Mouse (Mus musculus) kidney, adult 18-20 months (tissue): ENCODE measurements around the gene Odc1.
"Not testable (repeated sequence)": the region's sequence is repeated elsewhere in the genome, so short reads cannot be mapped to it uniquely, and the experiment has no call there.

Experiments used
- DNase-seq: peaks from one replicate; pipeline ENCODE4 v3.0.0; 2021

Odc1 gene

DNA sequence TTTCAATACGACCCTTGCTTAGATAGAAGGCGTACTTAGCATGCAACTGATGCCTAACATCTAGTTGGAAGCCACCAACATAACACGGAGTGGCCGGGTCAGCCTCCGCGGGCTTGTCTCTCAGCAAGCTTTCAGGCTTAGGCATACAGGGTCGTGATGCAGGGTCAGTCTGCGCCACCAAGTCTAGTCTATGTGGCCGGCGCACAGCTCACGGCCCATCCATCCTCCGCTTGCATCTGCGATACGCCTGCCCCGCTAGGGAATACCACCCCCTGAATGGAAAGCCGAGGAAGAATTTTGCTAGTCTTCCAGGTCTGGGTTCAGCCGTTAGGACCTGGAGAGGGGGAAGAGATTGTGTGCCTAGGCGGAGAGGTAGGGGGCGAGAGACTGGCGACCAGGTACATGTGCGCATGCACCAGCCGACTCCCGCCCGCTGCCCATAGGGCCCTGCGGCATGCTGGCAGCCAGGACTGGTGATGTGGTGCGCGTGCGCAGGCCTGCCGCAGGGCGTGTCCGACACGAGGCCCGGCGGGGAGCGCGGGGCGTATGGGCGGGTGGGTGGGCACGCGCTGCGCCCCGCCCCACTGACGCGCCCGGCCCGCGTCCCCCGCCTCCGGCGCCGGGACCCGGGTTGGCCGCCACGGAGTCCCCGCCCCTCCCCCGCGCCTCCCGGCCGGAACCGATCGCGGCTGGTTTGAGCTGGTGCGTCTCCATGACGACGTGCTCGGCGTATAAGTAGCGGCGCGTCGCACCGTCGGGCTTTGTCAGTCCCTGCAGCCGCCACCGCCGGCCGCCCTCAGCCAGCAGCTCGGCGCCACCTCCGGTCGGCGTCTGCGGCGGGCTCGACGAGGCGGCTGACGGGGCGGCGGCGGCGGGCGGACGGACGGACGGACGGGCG, at the start of gene Odc1:
Gene Odc1, plus strand, starts transcription at position 586 of the 898 bp plus-strand sequence.
- peak; percentile 98 for DNase-seq

GRCm38 (mm10) chr12:17494809-17495208, 49.8 kb upstream of the Odc1 start:
- no peak for DNase-seq

DNA sequence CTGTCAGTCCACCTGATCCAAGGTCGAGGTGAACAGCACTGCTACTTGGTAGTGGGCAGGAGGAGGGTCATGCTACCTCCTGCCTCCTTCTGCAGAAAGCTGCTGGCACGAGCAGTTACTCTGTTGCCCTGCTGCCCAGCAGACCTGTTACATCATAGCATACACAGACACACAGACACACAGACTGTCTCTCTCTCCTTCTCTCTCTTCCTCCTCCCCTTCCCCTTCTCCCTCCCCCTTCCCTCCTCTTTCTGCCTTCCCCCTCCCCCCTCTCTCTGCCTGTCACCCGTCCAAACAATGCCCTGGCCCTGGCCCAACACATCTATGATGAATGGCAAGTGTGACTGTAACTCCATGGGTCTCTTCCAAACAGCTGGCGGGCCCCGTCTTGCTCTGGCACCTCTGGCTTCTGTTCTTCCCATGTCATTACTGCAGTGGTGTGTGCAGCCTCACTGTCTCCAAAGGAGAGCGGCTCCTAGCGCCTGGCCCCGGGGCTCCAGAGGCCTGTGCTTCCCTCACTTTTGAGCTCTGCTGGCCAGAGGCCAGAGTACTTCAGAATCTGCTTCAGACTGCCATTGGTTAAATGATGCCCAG, 48.6 kb upstream of the Odc1 start:
- peak; percentile 47 for DNase-seq

DNA sequence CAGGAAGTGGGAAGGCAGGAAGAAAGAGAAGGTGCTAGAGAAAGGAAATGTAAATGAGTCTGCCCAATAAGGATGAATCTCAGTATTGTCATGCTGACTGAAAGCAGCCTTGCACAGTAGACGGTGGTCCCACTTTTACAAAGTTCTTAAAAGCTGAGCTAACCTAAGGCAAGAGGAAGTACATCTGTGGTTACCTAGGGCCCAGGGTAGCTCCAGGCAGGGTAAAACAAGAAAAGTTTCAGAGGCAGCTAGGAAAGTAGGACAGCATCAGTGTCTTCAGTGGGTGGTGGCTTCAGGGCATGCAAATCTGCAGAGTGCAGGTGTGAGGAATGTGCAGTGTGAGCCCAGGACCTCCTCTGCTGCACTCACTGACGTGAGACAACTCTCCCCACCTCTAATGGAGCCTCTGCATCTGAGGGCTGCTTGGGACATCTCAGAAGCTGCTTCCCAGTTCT, 38.9 kb upstream of the Odc1 start:
- DNase-seq: no peak

GRCm38 (mm10) chr12:17506117-17506993, 38.2 kb upstream of the Odc1 start:
- DNase-seq: no peak

GRCm38 (mm10) chr12:17506994-17507542, 37.5 kb upstream of the Odc1 start:
- DNase-seq: peak; percentile 33

DNA sequence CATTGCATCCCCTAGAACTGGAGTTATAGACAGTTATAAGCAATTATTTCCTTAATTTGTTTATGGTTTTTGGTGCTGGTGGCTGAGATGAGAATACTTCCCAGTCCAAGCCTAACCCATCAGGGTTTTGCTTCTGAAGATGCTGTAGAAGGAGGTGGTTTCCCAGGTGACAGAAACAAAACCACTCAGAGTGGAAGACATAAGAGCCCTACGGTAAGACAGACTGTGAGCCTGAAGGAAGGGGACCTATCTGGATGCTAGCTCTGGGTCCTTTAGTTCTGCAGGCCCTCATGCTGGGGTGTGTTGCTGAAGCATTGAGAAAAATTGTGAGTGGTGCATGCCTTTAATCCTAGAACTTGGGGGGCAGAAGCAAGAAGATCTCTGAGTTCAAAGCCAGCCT, 35.3 kb upstream of the Odc1 start:
- DNase-seq: no peak

DNA sequence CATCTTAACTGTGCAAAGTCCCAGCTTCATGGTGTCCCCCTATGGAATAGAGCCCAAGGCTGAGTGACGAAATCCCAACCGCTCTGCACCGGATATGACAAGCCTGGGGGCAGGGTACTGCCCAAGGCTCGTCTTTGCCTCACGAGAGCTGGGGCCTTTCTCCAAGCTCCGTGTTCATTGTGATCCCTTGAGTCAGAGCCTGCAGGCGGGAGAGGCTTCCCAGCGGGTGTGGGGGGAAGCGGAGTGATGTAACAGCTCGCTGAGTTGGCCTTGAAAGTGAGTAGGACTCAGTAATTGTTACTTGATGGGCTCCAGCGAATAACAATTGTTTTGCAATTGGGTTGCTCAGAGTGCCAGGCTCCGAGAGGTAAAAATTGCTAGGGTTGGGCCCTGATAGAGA, 34.4 kb upstream of the Odc1 start:
- no peak for DNase-seq

DNA sequence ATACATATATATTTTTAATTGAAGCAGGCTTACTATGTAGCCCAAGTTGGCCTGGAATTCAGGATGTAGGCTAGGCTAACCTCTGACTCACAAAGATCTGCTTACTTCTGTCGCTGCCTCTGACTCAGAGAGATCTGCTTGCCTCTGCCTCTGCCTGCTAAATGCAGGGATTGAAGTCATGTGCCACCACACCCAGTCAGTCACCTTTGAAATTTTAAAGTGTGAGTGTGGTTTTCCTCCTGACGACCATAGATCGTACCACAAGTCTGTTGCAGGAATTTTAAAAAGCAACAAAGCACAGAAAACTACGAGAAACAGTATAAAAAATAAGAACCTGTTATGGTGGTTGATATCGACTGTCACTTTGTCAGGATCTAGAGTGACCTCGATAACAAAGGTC, 33.6 kb upstream of the Odc1 start:
- no peak for DNase-seq

- no peak for DNase-seq
These were observed 15.4 kb upstream of the Odc1 start for GRCm38 (mm10) chr12:17529180-17529579.

- DNase-seq: no peak
These were observed 14.9 kb upstream of the Odc1 start for GRCm38 (mm10) chr12:17529726-17530125.

DNA sequence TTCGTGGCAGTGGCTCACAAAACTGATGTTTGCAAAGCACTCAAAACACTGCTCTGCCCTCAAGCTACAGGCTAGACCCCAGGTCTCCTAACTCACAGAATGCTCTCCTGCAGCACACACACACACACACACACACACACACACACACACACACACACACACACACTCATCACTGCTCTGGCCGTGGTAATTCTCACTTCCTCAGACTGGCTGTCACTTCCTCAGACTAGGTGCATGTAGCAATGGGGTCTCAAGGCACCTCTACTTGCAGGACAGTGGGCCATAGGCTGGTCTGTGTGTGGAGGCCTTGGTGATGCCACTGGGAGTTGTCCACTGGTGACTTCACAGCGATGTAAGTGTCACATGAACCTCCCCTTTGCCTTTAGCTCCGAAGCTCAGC, 13.8 kb upstream of the Odc1 start:
- no peak for DNase-seq

- DNase-seq: no peak
These were observed 8.4 kb upstream of the Odc1 start for GRCm38 (mm10) chr12:17536222-17536621.

DNA sequence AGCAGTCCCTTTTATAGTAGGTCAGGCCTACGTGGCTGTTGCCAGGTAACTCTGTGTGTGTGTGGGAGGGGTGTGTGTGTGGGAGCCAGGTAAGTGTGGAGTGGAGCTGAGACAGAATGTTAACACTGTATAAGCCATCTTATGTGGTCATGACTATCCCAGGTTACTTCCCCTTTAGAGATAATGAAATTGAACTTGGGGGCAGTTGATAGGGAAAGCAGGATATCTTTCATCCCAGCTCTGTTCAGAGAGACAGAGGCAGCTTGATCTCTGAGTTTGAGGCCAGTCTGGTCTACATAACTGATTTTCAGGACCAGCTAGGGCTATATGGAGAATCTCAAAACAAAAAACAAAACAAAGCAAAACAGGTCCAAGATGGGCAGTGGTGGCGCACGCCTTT, 7.4 kb upstream of the Odc1 start:
- DNase-seq: no peak

- no peak for DNase-seq
These were observed 6.5 kb upstream of the Odc1 start for GRCm38 (mm10) chr12:17538087-17538486.

GRCm38 (mm10) chr12:17539041-17539440, 5.6 kb upstream of the Odc1 start:
- no peak for DNase-seq

- no peak for DNase-seq
These were observed 4.5 kb upstream of the Odc1 start for GRCm38 (mm10) chr12:17540040-17540552.

- DNase-seq: no peak
These were observed 545 bp downstream of the Odc1 start for GRCm38 (mm10) chr12:17545107-17545571.

- DNase-seq: no peak
These were observed 1.3 kb downstream of the Odc1 start for GRCm38 (mm10) chr12:17545884-17546283.

DNA sequence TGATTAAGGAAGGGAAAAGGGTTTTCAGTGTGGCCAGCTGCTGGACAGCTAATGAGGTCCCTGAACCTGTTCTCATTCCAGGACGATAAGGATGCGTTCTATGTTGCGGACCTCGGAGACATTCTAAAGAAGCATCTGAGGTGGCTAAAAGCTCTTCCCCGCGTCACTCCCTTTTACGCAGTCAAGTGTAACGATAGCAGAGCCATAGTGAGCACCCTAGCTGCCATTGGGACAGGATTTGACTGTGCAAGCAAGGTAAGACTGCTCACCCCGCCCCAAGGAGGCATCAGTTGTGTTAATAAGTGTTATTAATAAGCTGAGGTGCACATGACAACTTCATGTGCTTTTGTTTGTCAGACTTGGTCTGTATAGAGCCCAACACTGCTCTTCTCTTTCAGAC, 3.0 kb downstream of the Odc1 start:
- DNase-seq: not testable (repeated sequence)

DNA sequence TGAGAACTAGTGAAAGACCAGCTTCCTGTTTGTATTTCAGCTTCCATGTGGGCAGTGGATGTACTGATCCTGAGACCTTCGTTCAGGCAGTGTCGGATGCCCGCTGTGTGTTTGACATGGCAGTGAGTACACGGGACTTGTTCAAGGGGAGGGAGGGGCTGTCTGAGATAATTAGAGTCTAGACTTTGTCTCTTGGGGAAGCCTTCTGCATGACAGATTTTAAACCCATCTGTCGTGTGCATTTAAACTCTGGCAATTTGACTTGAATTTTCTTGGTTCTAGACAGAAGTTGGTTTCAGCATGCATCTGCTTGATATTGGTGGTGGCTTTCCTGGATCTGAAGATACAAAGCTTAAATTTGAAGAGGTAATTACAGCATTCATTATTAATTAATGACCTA, 3.9 kb downstream of the Odc1 start:
- no peak for DNase-seq

GRCm38 (mm10) chr12:17549421-17549820, 4.8 kb downstream of the Odc1 start:
- not testable (repeated sequence) for DNase-seq
